Comparison of ENCODE assay signal across 13 mouse cellular contexts in genomic region chr7:67291356-67291755, GRCm38 (mm10).
"Had no signal": no experiment of that assay in that cellular context is flagged by ENCODE, and none has a peak within 500 bp of the region (broad histone marks: within the 10 kb centered on the region; RNA-seq: fewer than 3 reads in every experiment).

No protein-coding gene starts in this region.

- H3K4me3 ChIP-seq: megakaryocyte, embryonic 14.5 days; midbrain, embryonic 10.5 days; midbrain, embryonic 12.5 days; neural tube, embryonic 12.5 days had no signal

- H3K9ac ChIP-seq: lung, embryonic 14.5 days; midbrain, embryonic 12.5 days; neural tube, embryonic 12.5 days had no signal

- H3K27me3 ChIP-seq: megakaryocyte, embryonic 14.5 days; midbrain, embryonic 12.5 days; neural tube, embryonic 12.5 days had no signal

- DNase-seq: lung, adult 18-20 months; lung, embryonic 14.5 days; lung, postnatal 10 days; lung, postnatal 4 days; midbrain, embryonic 14.5 days; right cerebral cortex, postnatal 14 days; thymus, adult 18-20 months; thymus, postnatal 14 days; thymus, postnatal 36 days had no signal

- H3K9me3 ChIP-seq: megakaryocyte, embryonic 14.5 days; midbrain, embryonic 10.5 days; midbrain, embryonic 12.5 days; neural tube, embryonic 12.5 days had no signal

- H3K36me3 ChIP-seq: midbrain, embryonic 12.5 days; neural tube, embryonic 12.5 days had no signal

- H3K4me2 ChIP-seq: lung, embryonic 14.5 days; midbrain, embryonic 12.5 days; neural tube, embryonic 12.5 days had no signal

- H3K4me1 ChIP-seq: midbrain, embryonic 10.5 days; midbrain, embryonic 12.5 days; neural tube, embryonic 12.5 days had no signal

- H3K27ac ChIP-seq: midbrain, embryonic 10.5 days; midbrain, embryonic 12.5 days; neural tube, embryonic 12.5 days had no signal
